Mouse (Mus musculus): ENCODE results near the gene Ppp1r3f.

GRCm38 (mm10) chrX:7606783-7607182, 32.7 kb upstream of the Ppp1r3f start, which contains the start of gene Cacna1f:
- TF ChIP-seq GATA1 (IDR thresholded peaks at IDR 0.05; ENCODE audit: borderline replicate concordance, low read length), result no peak
- no peak for TF ChIP-seq FLI1 (IDR thresholded peaks at IDR 0.05; ENCODE audit: low read length)
